Mouse (Mus musculus): ENCODE data around the gene Gm16867.
"Not testable (repeated sequence)": the region's sequence is repeated elsewhere in the genome, so short reads cannot be mapped to it uniquely, and the experiment has no call there.

- not testable (repeated sequence) for TF ChIP-seq CTCF, EP300 (IDR thresholded peaks at IDR 0.05; ENCODE audit: low read depth)
These were observed 64.4 kb downstream of the Gm16867 start for GRCm38 (mm10) chr14:69438678-69439214.
